Mouse (Mus musculus) G1E (cell line): ENCODE data around the gene Coro7.

Experiments used
- CTCF ChIP-seq: IDR thresholded peaks from 2 replicates; pipeline ENCODE4 v1.5.1; 2012; ENCODE audit warnings: low read depth, low read length, inconsistent platforms, mixed read lengths
- GATA1 ChIP-seq: IDR thresholded peaks from 2 replicates; pipeline ENCODE4 v1.6.1; 2012; ENCODE audit warnings: borderline replicate concordance, low read length, inconsistent platforms, mixed read lengths
- GATA2 ChIP-seq: IDR thresholded peaks from 2 replicates; pipeline ENCODE4 v1.6.1; 2012; ENCODE audit warnings: low read depth, low read length, inconsistent platforms, borderline replicate concordance
- POLR2AphosphoS5 ChIP-seq: IDR thresholded peaks from 2 replicates; pipeline ENCODE4 v1.6.1; 2012; ENCODE audit warnings: low read depth, low read length, inconsistent platforms; ENCODE audit not compliant: insufficient replicate concordance
- TAL1 ChIP-seq: conservative IDR thresholded peaks from 2 replicates; pipeline ENCODE4 v1.6.1; 2012; ENCODE audit warnings: low read depth, low read length, inconsistent platforms, mixed read lengths

DNA sequence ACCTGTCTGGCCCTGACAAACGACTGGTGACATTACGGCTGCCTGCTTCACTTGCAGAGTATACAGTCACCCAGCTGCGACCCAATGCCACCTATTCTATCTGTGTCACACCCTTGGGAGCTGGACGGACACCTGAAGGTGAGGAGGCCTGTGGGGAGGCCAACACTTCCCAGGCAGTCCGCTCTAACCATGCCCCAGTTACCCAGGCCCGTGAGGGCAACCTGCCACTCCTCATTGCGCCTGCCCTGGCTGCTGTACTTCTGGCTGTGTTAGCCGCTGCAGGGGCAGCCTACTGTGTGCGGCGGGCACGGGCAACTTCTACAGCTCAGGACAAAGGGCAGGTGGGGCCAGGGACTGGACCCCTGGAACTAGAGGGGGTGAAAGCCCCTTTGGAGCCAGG, 29.9 kb downstream of the Coro7 start:
- TF ChIP-seq CTCF (no peak), TAL1 (no peak), GATA1 (no peak), GATA2 (no peak), POLR2AphosphoS5 (no peak)
